Mouse (Mus musculus) hindbrain, embryonic 11.5 days (tissue): Measurements from ENCODE around the gene Susd2. TPM values are rescaled to one million over a fixed set of nuclear protein-coding genes. Genes with fewer than 3 reads are reported as not detected.

Experiments used
- ATAC-seq: fragments of 200-750 bp; cut with Nextera tagmentation; 2 replicates; pipeline ENCODE4 v1.8.0; 2017; ENCODE audit warnings: mild to moderate bottlenecking, moderate TSS enrichment, moderate library complexity; ENCODE audit not compliant: low FRiP score
- DNase-seq: peaks from one replicate; pipeline ENCODE4 v3.0.0-alpha.2; 2015; ENCODE audit warnings: low spot score
- H3K27ac ChIP-seq: fragments of 300-500 bp; sonication (generic); 2 replicates; pipeline ENCODE4 v1.5.1; 2014; ENCODE audit warnings: mild to moderate bottlenecking, low read depth, low read length
- H3K27me3 ChIP-seq: fragments of 300-500 bp; sonication (generic); 2 replicates; pipeline ENCODE4 v1.6.1; 2014; ENCODE audit warnings: mild to moderate bottlenecking, low read length, moderate library complexity, mixed read lengths; ENCODE audit not compliant: control insufficient read depth, insufficient read depth
- H3K36me3 ChIP-seq: fragments of 300-500 bp; sonication (generic); 2 replicates; pipeline ENCODE4 v1.6.1; 2014; ENCODE audit warnings: mild to moderate bottlenecking, low read length, moderate library complexity, mixed read lengths; ENCODE audit not compliant: control insufficient read depth, insufficient read depth
- H3K4me1 ChIP-seq: fragments of 300-500 bp; sonication (generic); replicated peaks from 2 replicates; pipeline ENCODE4 v1.6.1; 2014; ENCODE audit warnings: low read length, mixed read lengths; ENCODE audit not compliant: control insufficient read depth, insufficient read depth
- H3K4me2 ChIP-seq: fragments of 300-500 bp; sonication (generic); replicated peaks from 2 replicates; pipeline ENCODE4 v1.6.1; 2014; ENCODE audit warnings: mild to moderate bottlenecking, low read depth, low read length
- H3K4me3 ChIP-seq: fragments of 300-500 bp; sonication (generic); 2 replicates; pipeline ENCODE4 v1.5.1; 2014; ENCODE audit warnings: low read depth, low read length
- H3K9ac ChIP-seq: fragments of 300-500 bp; sonication (generic); 2 replicates; pipeline ENCODE4 v1.6.1; 2014; ENCODE audit warnings: low read depth, low read length
- H3K9me3 ChIP-seq: fragments of 300-500 bp; sonication (generic); 2 replicates; pipeline ENCODE4 v1.6.1; 2016; ENCODE audit warnings: low read length; ENCODE audit not compliant: control insufficient read depth
- WGBS: fragments of 180-500 bp; shearing (Covaris S2); extraction: QIAGEN DNeasy Blood & Tissue Kit; methylation state at CpG from one replicate; pipeline ENCODE4 v1.1.7; 2014; 5-methylcytosine and 5-hydroxymethylcytosine counted together
- polyA plus RNA-seq: library from polyadenylated mRNA; unstranded; fragments of >200 nt; fragmentation: Nextera tagmentation; extraction: Ambion mirVana; gene quantifications from 2 replicates; pipeline ENCODE4 v1.2.1, GENCODE M21; 2014

The Susd2 gene
- polyA plus RNA-seq, 1 experiment from 2014 or later, result 2.1 TPM

DNA sequence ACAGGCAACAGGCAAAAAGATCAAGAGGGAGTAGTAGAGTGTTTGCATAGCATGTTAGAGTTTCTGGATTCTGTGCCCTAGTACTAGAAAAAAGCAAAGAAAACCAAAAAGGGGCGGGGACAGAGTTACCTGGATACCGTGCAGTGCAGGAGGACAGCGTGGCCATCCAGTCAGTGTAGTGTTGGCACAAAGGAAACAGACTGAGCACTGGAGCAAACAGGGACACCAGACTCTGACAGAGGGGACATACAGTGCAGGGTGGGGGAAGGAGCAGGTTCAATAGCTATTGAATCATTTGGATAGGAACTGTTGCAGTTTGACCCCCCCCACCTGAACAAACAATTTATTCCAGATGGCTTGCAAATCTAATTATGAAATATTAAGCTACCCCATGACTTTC is 16.8 kb downstream of the Susd2 start:
- no peak for ATAC-seq
- Histone ChIP-seq H3K4me3 (no peak overlapping the region), H3K36me3 (no peaks in the 10 kb centered on the region), H3K4me2 (no peak overlapping the region), H3K27ac (no peak overlapping the region), H3K9ac (no peak overlapping the region), H3K27me3 (no peaks in the 10 kb centered on the region), H3K4me1 (no peaks in the 10 kb centered on the region), H3K9me3 (no peaks in the 10 kb centered on the region)
- DNase-seq, result no peak
- WGBS, result 79% methylated on average over 3 of the region's 3 CpGs

DNA sequence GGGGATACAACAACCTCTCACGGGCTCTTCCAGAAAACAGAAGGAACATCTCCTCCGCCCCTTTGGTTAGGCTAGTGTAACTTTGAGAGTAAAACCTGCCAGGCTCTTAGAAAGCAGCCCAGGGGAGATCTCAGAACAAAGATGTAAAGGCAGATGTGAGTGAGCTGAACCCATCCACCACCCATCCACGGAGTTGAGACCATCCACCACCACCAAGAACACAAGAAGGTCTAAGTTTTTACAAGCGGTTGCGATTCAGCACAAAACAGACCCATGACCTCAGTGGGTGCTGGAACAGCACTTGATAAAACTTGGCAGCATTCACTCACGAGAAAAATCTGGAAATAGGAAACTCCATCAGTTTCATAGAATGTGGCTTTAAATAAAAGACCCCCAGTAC is 17.9 kb downstream of the Susd2 start:
- Histone ChIP-seq H3K4me2 (no peak overlapping the region), H3K4me1 (no peaks in the 10 kb centered on the region), H3K27ac (no peak overlapping the region), H3K4me3 (no peak overlapping the region), H3K9ac (no peak overlapping the region), H3K9me3 (no peaks in the 10 kb centered on the region), H3K36me3 (no peaks in the 10 kb centered on the region), H3K27me3 (no peaks in the 10 kb centered on the region)
- ATAC-seq (no peak), DNase-seq (no peak)
- 60% methylated on average over 6 of the region's 6 CpGs for WGBS

DNA sequence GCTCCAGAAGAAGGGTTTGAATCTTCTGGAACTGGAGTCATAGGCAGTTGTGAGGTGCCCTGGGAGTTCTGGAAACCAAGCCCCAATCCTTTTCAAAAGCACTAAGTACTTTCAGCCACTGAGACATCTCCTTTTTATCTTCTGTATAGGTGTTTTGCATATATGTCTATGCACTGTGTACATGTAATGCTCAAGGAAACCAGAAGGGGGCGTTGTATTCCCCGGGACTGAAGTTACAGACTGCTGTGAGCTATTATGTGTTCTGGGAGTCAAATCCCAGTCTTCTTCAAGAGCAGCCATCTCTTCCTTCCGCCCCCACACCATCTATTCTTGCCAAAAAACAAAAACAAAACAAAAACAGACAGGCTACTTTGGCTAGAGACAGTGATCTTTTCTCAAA is 23.0 kb downstream of the Susd2 start:
- no peak overlapping the region for H3K9ac ChIP-seq
- no peak overlapping the region for H3K27ac ChIP-seq
- H3K4me2 ChIP-seq, result no peak overlapping the region
- no peaks in the 10 kb centered on the region for H3K9me3 ChIP-seq
- DNase-seq (no peak), ATAC-seq (no peak)
- no peaks in the 10 kb centered on the region for H3K27me3 ChIP-seq
- H3K4me1 ChIP-seq, result no peaks in the 10 kb centered on the region
- no peaks in the 10 kb centered on the region for H3K36me3 ChIP-seq
- no peak overlapping the region for H3K4me3 ChIP-seq
- 52% methylated on average over 3 of the region's 3 CpGs for WGBS

DNA sequence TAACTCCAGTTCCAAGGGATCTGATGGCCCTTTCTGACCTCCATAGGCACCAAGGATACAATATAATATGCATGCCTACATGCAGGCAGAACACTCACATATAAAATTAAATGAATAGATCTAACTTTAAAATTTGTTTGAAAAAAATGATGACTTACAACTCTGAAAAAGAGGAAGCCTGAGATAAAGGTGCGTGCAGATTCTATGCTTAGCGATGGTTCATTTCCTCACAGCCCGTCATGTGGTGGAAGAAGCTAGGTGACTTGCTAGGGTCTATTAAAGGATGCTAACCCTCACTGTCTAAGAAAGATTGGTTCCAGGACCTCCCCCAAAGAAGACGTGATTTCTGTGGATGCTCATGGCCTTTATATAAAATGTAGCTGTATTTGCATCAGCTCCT is 27.8 kb downstream of the Susd2 start:
- H3K27ac ChIP-seq, result no peak overlapping the region
- H3K36me3 ChIP-seq, result no peaks in the 10 kb centered on the region
- H3K4me1 ChIP-seq, result no peaks in the 10 kb centered on the region
- no peak overlapping the region for H3K9ac ChIP-seq
- no peak for DNase-seq
- WGBS, result 92% methylated on average over 4 of the region's 4 CpGs
- H3K9me3 ChIP-seq, result no peaks in the 10 kb centered on the region
- H3K4me2 ChIP-seq, result no peak overlapping the region
- H3K27me3 ChIP-seq, result no peaks in the 10 kb centered on the region
- H3K4me3 ChIP-seq, result no peak overlapping the region
- no peak for ATAC-seq

DNA sequence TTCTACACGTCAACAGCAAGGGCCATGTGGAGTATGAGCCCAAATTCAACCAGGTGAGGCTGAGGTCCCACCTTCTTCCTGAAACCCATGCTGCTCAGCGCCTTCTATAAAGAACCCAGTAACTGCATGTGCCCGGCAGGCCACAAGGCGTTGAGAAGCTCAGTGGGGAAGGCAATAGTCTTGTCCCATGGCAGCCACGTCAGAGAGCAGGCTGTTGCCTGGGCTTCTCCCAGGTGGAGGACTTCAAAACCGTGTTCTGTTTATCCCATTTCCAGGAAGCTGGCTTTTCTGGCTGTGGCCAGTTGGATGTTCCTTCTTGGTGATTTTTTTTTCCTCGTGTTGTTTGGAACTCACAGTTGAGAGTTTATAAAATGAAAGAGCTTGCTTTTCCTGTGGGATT is 33.3 kb downstream of the Susd2 start:
- ATAC-seq (no peak), DNase-seq (no peak)
- Histone ChIP-seq H3K9me3 (no peaks in the 10 kb centered on the region), H3K4me1 (no peaks in the 10 kb centered on the region), H3K27me3 (no peaks in the 10 kb centered on the region), H3K4me3 (no peak overlapping the region), H3K4me2 (no peak overlapping the region), H3K27ac (no peak overlapping the region), H3K9ac (no peak overlapping the region), H3K36me3 (no peaks in the 10 kb centered on the region)
- 61% methylated on average over 7 of the region's 7 CpGs for WGBS

DNA sequence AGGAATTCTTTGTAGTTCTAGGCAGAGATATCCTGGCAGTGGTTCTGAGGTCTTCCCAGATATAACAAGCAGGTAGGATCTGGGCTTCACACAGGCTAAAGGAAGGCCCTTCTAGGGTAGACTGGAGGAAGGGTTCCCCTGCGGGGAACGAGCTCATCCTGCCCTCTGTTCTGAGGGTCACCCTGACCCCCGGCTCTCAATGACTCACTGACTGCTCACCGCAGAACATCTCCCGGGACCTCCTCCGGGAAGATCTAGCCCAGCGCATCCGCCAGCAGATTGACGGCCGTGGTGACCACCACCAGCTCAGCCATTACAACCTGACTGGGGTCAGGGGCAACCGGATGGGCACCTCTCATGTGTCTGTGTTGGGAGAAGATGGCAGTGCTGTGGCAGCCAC is 34.8 kb downstream of the Susd2 start:
- Histone ChIP-seq H3K9me3 (no peaks in the 10 kb centered on the region), H3K36me3 (no peaks in the 10 kb centered on the region), H3K4me1 (no peaks in the 10 kb centered on the region), H3K4me2 (no peak overlapping the region), H3K27ac (no peak overlapping the region), H3K9ac (no peak overlapping the region), H3K27me3 (no peaks in the 10 kb centered on the region), H3K4me3 (no peak overlapping the region)
- DNase-seq (no peak), ATAC-seq (no peak)
- WGBS, result 91% methylated on average over 11 of the region's 11 CpGs

DNA sequence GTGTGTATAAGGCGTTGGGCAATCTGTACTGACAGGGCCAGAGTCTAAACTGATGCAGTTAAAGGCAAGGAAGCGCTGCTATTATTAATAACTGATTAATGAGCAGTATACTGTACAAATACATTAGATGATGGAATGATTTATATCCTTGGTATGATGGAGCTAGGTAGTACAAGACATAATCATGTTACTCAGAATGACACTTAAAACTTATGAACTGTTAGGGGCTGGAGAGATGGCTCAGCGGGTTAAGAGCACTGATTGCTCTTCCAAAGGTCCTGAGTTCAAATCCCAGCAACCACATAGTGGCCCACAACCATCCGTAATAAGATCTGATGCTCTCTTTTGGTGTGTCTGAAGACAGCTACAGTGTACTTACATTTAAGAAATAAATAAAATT is 36.6 kb downstream of the Susd2 start:
- DNase-seq (no peak), ATAC-seq (no peak)
- Histone ChIP-seq H3K9me3 (no peaks in the 10 kb centered on the region), H3K4me1 (no peaks in the 10 kb centered on the region), H3K9ac (no peak overlapping the region), H3K36me3 (no peaks in the 10 kb centered on the region), H3K4me2 (no peak overlapping the region), H3K27ac (no peak overlapping the region), H3K27me3 (no peaks in the 10 kb centered on the region), H3K4me3 (no peak overlapping the region)
- WGBS, result 89% methylated on average over 4 of the region's 4 CpGs

DNA sequence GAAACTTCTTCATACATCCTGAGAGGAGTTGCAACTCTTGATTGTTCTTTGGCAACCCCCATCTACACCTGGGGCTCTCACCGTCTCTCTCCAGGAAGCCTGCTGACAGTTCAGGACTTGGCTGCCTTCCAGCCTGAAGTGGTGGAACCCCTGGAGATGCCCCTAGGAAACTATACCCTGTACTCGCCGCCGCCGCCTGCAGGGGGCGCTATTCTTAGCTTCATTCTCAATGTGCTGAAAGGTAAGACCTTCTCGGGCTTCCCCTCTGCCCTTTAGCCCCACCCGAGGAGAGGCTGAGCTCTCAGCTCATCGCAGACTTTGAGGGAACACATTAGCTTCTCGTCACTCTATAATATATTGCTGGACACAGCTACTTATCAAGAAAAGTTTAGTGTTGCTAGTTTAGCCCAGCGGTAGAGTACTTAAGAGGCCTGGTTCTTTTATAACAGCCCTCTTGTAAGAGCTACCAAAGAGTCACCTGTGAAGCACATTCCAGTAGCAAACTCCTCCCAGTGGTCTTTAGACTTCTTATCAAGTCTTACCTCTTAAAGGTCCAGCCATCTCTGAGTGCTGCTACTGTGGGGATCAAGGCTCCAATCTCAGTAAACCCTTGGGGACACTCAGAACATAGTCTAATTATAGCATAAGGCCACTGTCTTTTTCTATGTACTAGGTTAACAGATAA is 38.5 kb downstream of the Susd2 start:
- no peak for DNase-seq
- Histone ChIP-seq H3K36me3 (no peaks in the 10 kb centered on the region), H3K9ac (no peak overlapping the region), H3K27ac (no peak overlapping the region), H3K4me1 (no peaks in the 10 kb centered on the region), H3K4me2 (no peak overlapping the region), H3K9me3 (no peaks in the 10 kb centered on the region), H3K27me3 (no peaks in the 10 kb centered on the region), H3K4me3 (no peak overlapping the region)
- ATAC-seq, result no peak
- whole genome bisulfite sequencing, result 46% methylated on average over 11 of the region's 11 CpGs

DNA sequence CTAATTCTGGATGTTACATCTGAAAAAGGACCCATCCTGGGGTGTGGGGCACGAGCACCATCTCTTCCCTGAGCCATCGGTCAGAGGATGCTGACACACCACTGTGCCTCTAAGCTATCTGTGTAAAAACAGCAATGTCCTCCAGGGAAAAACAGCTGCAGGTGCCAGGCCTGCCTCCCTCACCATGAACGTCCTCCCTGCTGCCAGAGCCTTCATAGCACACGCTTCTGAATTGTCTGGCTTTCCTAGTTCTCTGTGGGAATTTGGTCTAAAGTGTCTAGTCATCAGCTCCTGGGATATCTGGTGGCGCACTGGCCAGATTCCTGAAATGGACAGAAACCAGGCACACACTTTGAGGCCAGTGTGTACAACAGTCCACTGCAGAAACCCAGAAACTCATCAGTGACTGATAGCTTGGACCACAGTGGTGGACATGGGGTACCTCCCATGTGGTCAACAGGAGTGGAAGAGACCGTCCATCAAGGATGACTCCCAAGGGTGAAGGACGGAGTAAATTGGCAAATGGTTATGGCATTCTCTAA is 43.5 kb downstream of the Susd2 start:
- DNase-seq (no peak), ATAC-seq (no peak)
- no peaks in the 10 kb centered on the region for H3K27me3 ChIP-seq
- H3K27ac ChIP-seq, result no peak overlapping the region
- H3K4me1 ChIP-seq, result no peaks in the 10 kb centered on the region
- H3K36me3 ChIP-seq, result no peaks in the 10 kb centered on the region
- H3K9me3 ChIP-seq, result no peaks in the 10 kb centered on the region
- H3K4me3 ChIP-seq, result no peak overlapping the region
- WGBS, result 84% methylated on average over 7 of the region's 7 CpGs
- H3K9ac ChIP-seq, result no peak overlapping the region
- no peak overlapping the region for H3K4me2 ChIP-seq
